Mouse (Mus musculus) embryonic facial prominence, embryonic 15.5 days (tissue): Measurements from ENCODE around the gene Atp9a. TPM values are rescaled to one million over a fixed set of nuclear protein-coding genes. Genes with fewer than 3 reads are reported as not detected.

Experiments
- ATAC-seq: fragments of 200-750 bp; cut with Nextera tagmentation; 2 replicates; pipeline ENCODE4 v1.8.0; 2017; ENCODE audit warnings: low read depth, moderate TSS enrichment; ENCODE audit not compliant: insufficient number of reproducible peaks, low FRiP score, low TSS enrichment
- H3K27ac ChIP-seq: fragments of 300-500 bp; sonication (generic); replicated peaks from 2 replicates; pipeline ENCODE4 v1.5.1; 2015; ENCODE audit warnings: mild to moderate bottlenecking, inconsistent platforms
- H3K27me3 ChIP-seq: fragments of 300-500 bp; sonication (generic); 2 replicates; pipeline ENCODE4 v1.6.1; 2015; ENCODE audit warnings: inconsistent platforms
- H3K36me3 ChIP-seq: fragments of 300-500 bp; sonication (generic); 2 replicates; pipeline ENCODE4 v1.6.1; 2015; ENCODE audit warnings: mild to moderate bottlenecking, inconsistent platforms
- H3K4me1 ChIP-seq: fragments of 300-500 bp; sonication (generic); 2 replicates; pipeline ENCODE4 v1.6.1; 2015; ENCODE audit warnings: inconsistent platforms
- H3K4me2 ChIP-seq: fragments of 300-500 bp; sonication (generic); replicated peaks from 2 replicates; pipeline ENCODE4 v1.6.1; 2015; ENCODE audit warnings: mild to moderate bottlenecking, inconsistent platforms
- H3K4me3 ChIP-seq: fragments of 300-500 bp; sonication (generic); replicated peaks from 2 replicates; pipeline ENCODE4 v1.5.1; 2015; ENCODE audit warnings: mild to moderate bottlenecking, inconsistent platforms
- H3K9ac ChIP-seq: fragments of 300-500 bp; sonication (generic); 2 replicates; pipeline ENCODE4 v1.6.1; 2015; ENCODE audit warnings: inconsistent platforms
- H3K9me3 ChIP-seq: fragments of 300-500 bp; sonication (generic); replicated peaks from 2 replicates; pipeline ENCODE4 v1.6.1; 2016; ENCODE audit warnings: inconsistent platforms
- WGBS: fragments of 180-500 bp; shearing (Covaris S2); methylation state at CpG from one replicate; pipeline ENCODE4 v1.1.7; 2015; 5-methylcytosine and 5-hydroxymethylcytosine counted together
- polyA plus RNA-seq: library from polyadenylated mRNA; unstranded; fragments of >200 nt; fragmentation: Nextera tagmentation; extraction: Ambion mirVana; gene quantifications from 2 replicates; pipeline ENCODE4 v1.2.1, GENCODE M21; 2015

The Atp9a gene
- polyA plus RNA-seq, 1 experiment from 2014 or later: 28.6 TPM

- Histone ChIP-seq H3K27me3 (no peaks in the 10 kb centered on the region), H3K4me1 (no peaks in the 10 kb centered on the region), H3K36me3 (peaks cover 9% of the 10 kb centered on the region; the same call in 1 of the 2 replicates), H3K9me3 (no peaks in the 10 kb centered on the region), H3K27ac (no peak overlapping the region), H3K4me2 (no peak overlapping the region), H3K4me3 (no peak overlapping the region), H3K9ac (no peak overlapping the region)
- WGBS: 76% methylated on average over 7 of the region's 7 CpGs
- ATAC-seq: no peak
Observed at GRCm38 (mm10) chr2:168663216-168663615, 79.0 kb downstream of the Atp9a start.

- Histone ChIP-seq H3K27ac (no peak overlapping the region), H3K9me3 (no peaks in the 10 kb centered on the region), H3K36me3 (peaks cover 12% of the 10 kb centered on the region), H3K4me1 (no peaks in the 10 kb centered on the region), H3K9ac (no peak overlapping the region), H3K27me3 (no peaks in the 10 kb centered on the region), H3K4me2 (no peak overlapping the region), H3K4me3 (no peak overlapping the region)
- ATAC-seq: no peak
- WGBS: 74% methylated on average over 15 of the region's 15 CpGs
Observed at GRCm38 (mm10) chr2:168661802-168662201, 80.4 kb downstream of the Atp9a start.

GRCm38 (mm10) chr2:168660344-168660743 lies 81.9 kb downstream of the Atp9a start:
- Histone ChIP-seq H3K36me3 (peaks cover 14% of the 10 kb centered on the region), H3K9ac (no peak overlapping the region), H3K9me3 (no peaks in the 10 kb centered on the region), H3K27ac (no peak overlapping the region), H3K4me1 (no peaks in the 10 kb centered on the region), H3K4me3 (no peak overlapping the region), H3K27me3 (no peaks in the 10 kb centered on the region), H3K4me2 (no peak overlapping the region)
- 60% methylated on average over 5 of the region's 5 CpGs for WGBS
- ATAC-seq: no peak

GRCm38 (mm10) chr2:168658551-168658950 lies 83.7 kb downstream of the Atp9a start:
- peaks cover 15% of the 10 kb centered on the region for H3K36me3 ChIP-seq
- no peak overlapping the region for H3K4me2 ChIP-seq
- ATAC-seq: no peak
- no peak overlapping the region for H3K9ac ChIP-seq
- H3K9me3 ChIP-seq: no peaks in the 10 kb centered on the region
- H3K4me3 ChIP-seq: no peak overlapping the region
- no peaks in the 10 kb centered on the region for H3K4me1 ChIP-seq
- H3K27ac ChIP-seq: no peak overlapping the region
- WGBS: 87% methylated on average over 11 of the region's 11 CpGs
- no peaks in the 10 kb centered on the region for H3K27me3 ChIP-seq

GRCm38 (mm10) chr2:168656569-168657308 lies 85.5 kb downstream of the Atp9a start:
- H3K36me3 ChIP-seq: peaks cover 27% of the 10 kb centered on the region
- no peaks in the 10 kb centered on the region for H3K9me3 ChIP-seq
- no peaks in the 10 kb centered on the region for H3K4me1 ChIP-seq
- no peaks in the 10 kb centered on the region for H3K27me3 ChIP-seq
- H3K4me2 ChIP-seq: no peak overlapping the region
- no peak overlapping the region for H3K9ac ChIP-seq
- WGBS: 64% methylated on average over 16 of the region's 16 CpGs
- ATAC-seq: no peak
- H3K27ac ChIP-seq: no peak overlapping the region
- no peak overlapping the region for H3K4me3 ChIP-seq

- ATAC-seq: no peak
- Histone ChIP-seq H3K9me3 (no peaks in the 10 kb centered on the region), H3K4me1 (no peaks in the 10 kb centered on the region), H3K4me2 (no peak overlapping the region), H3K27me3 (no peaks in the 10 kb centered on the region), H3K9ac (no peak overlapping the region), H3K27ac (no peak overlapping the region), H3K4me3 (no peak overlapping the region), H3K36me3 (peaks cover 39% of the 10 kb centered on the region)
- 67% methylated on average over 17 of the region's 17 CpGs for WGBS
Observed at GRCm38 (mm10) chr2:168654983-168655669, 87.1 kb downstream of the Atp9a start.

GRCm38 (mm10) chr2:168654482-168654881 lies 87.7 kb downstream of the Atp9a start:
- H3K4me3 ChIP-seq: no peak overlapping the region
- peaks cover 36% of the 10 kb centered on the region for H3K36me3 ChIP-seq
- no peak overlapping the region for H3K9ac ChIP-seq
- H3K27ac ChIP-seq: no peak overlapping the region
- ATAC-seq: no peak
- no peaks in the 10 kb centered on the region for H3K27me3 ChIP-seq
- WGBS: 76% methylated on average over 9 of the region's 9 CpGs
- H3K4me1 ChIP-seq: no peaks in the 10 kb centered on the region
- no peaks in the 10 kb centered on the region for H3K9me3 ChIP-seq
- H3K4me2 ChIP-seq: no peak overlapping the region

GRCm38 (mm10) chr2:168651757-168652156 lies 90.5 kb downstream of the Atp9a start:
- WGBS: 50% methylated on average over 7 of the region's 7 CpGs
- H3K27me3 ChIP-seq: no peaks in the 10 kb centered on the region
- no peaks in the 10 kb centered on the region for H3K4me1 ChIP-seq
- no peak overlapping the region for H3K4me3 ChIP-seq
- H3K27ac ChIP-seq: no peak overlapping the region
- no peak overlapping the region for H3K4me2 ChIP-seq
- no peak for ATAC-seq
- no peak overlapping the region for H3K9ac ChIP-seq
- H3K36me3 ChIP-seq: peaks cover 44% of the 10 kb centered on the region
- no peaks in the 10 kb centered on the region for H3K9me3 ChIP-seq

- ATAC-seq: no peak
- Histone ChIP-seq H3K4me3 (no peak overlapping the region), H3K27me3 (no peaks in the 10 kb centered on the region), H3K36me3 (peaks cover 58% of the 10 kb centered on the region), H3K4me2 (no peak overlapping the region), H3K9me3 (no peaks in the 10 kb centered on the region), H3K27ac (no peak overlapping the region), H3K4me1 (no peaks in the 10 kb centered on the region), H3K9ac (no peak overlapping the region)
- WGBS: 67% methylated on average over 8 of the region's 8 CpGs
Observed at GRCm38 (mm10) chr2:168648171-168648570, 94.0 kb downstream of the Atp9a start.

GRCm38 (mm10) chr2:168644855-168645254 lies 97.4 kb downstream of the Atp9a start:
- H3K9ac ChIP-seq: no peak overlapping the region
- no peaks in the 10 kb centered on the region for H3K27me3 ChIP-seq
- H3K4me3 ChIP-seq: no peak overlapping the region
- no peak for ATAC-seq
- H3K4me1 ChIP-seq: no peaks in the 10 kb centered on the region
- WGBS: 62% methylated on average over 6 of the region's 6 CpGs
- H3K9me3 ChIP-seq: no peaks in the 10 kb centered on the region
- peaks cover 59% of the 10 kb centered on the region for H3K36me3 ChIP-seq
- H3K4me2 ChIP-seq: no peak overlapping the region
- no peak overlapping the region for H3K27ac ChIP-seq

GRCm38 (mm10) chr2:168643524-168644177 lies 98.6 kb downstream of the Atp9a start:
- Histone ChIP-seq H3K9ac (no peak overlapping the region), H3K36me3 (peaks cover 63% of the 10 kb centered on the region), H3K4me3 (no peak overlapping the region), H3K27ac (no peak overlapping the region), H3K4me1 (no peaks in the 10 kb centered on the region), H3K27me3 (no peaks in the 10 kb centered on the region), H3K9me3 (no peaks in the 10 kb centered on the region), H3K4me2 (no peak overlapping the region)
- WGBS: 57% methylated on average over 20 of the region's 20 CpGs
- ATAC-seq: no peak
